Mouse (Mus musculus) left cerebral cortex, adult 18-20 months (tissue): ENCODE measurements at regions not wholly inside any gene's neighbourhood (a gene's known extent, or its start where the extent isn't known, plus 50 kb on each side); places are given as distances from the start of the nearest gene placed in this dataset.

Source experiments
- DNase-seq, 2 experiments: peaks; one replicate each; pipeline ENCODE4 v3.0.0; 2021 to 2022; ENCODE audit warnings: low spot score in 2 of 2, mixed read lengths in 1 of 2

GRCm38 (mm10) chr1:77811573-77811972, 296.7 kb upstream of the Epha4 start:
- no peak for DNase-seq

GRCm38 (mm10) chr1:77790974-77791373, 276.1 kb upstream of the Epha4 start:
- no peak for DNase-seq

- DNase-seq, result no peak
Observed at GRCm38 (mm10) chr1:77754326-77754725, 239.4 kb upstream of the Epha4 start.

GRCm38 (mm10) chr1:77748483-77749465, 233.9 kb upstream of the Epha4 start:
- no peak for DNase-seq

- DNase-seq, result no peak
Observed at GRCm38 (mm10) chr1:77732099-77732498, 217.2 kb upstream of the Epha4 start.

GRCm38 (mm10) chr1:77727561-77727960, 212.7 kb upstream of the Epha4 start:
- DNase-seq, result no peak

- DNase-seq, result no peak
Observed at GRCm38 (mm10) chr1:77723246-77723645, 208.4 kb upstream of the Epha4 start.

GRCm38 (mm10) chr1:77720859-77721258, 206.0 kb upstream of the Epha4 start:
- no peak for DNase-seq

- DNase-seq, result no peak
Observed at GRCm38 (mm10) chr1:77713001-77713400, 198.1 kb upstream of the Epha4 start.

- DNase-seq, result no peak
Observed at GRCm38 (mm10) chr1:77708202-77709020, 193.5 kb upstream of the Epha4 start.

- DNase-seq, result no peak
Observed at GRCm38 (mm10) chr1:77695228-77696018, 180.5 kb upstream of the Epha4 start.

- peak; percentile 9 to 44 for DNase-seq
Observed at GRCm38 (mm10) chr1:77663345-77663744, 148.5 kb upstream of the Epha4 start.

- no peak for DNase-seq
Observed at GRCm38 (mm10) chr1:77660436-77660835, 145.5 kb upstream of the Epha4 start.

GRCm38 (mm10) chr1:77637025-77637424, 122.1 kb upstream of the Epha4 start:
- DNase-seq, result no peak

GRCm38 (mm10) chr1:77629496-77630281, 114.8 kb upstream of the Epha4 start:
- DNase-seq, result no peak

GRCm38 (mm10) chr1:77628861-77629260, 114.0 kb upstream of the Epha4 start:
- no peak for DNase-seq

GRCm38 (mm10) chr1:77617490-77617889, 102.6 kb upstream of the Epha4 start:
- no peak for DNase-seq

- DNase-seq, result no peak
Observed at GRCm38 (mm10) chr1:77600509-77600908, 85.6 kb upstream of the Epha4 start.

- no peak for DNase-seq
Observed at GRCm38 (mm10) chr1:77592649-77593048, 77.8 kb upstream of the Epha4 start.

GRCm38 (mm10) chr1:77592248-77592647, 77.4 kb upstream of the Epha4 start:
- no peak for DNase-seq
